Mouse (Mus musculus): ENCODE data around the gene C1rb.
A peak's percentile ranks its signal among the peaks of the same experiment; 100 is the strongest.
"Not testable (repeated sequence)": the region's sequence is repeated elsewhere in the genome, so short reads cannot be mapped to it uniquely, and the experiment has no call there.

C1rb gene

DNA sequence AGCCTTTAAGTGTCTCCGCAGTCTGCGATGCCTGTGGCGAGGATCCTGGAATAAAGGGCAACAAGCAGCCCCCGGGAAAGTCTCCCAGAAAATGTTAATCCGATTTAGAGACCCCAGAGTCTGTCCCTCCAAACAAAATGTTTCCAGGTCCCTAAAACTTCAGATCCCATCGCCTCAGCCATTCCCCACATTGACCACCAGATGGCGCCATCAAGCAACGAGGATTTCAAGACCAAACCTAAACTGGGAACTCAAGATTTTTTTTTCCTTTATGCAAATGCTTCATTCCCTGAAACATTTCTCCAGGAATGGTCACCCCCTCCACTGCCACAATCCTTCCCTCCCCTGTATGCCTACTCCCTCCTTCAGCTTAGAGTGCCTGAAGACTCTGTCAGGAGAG is at the start of gene C1rb:
Gene C1rb, plus strand, starts transcription at position 269 of the 400 bp plus-strand sequence.
- peak; percentile 38 for DNase-seq

DNA sequence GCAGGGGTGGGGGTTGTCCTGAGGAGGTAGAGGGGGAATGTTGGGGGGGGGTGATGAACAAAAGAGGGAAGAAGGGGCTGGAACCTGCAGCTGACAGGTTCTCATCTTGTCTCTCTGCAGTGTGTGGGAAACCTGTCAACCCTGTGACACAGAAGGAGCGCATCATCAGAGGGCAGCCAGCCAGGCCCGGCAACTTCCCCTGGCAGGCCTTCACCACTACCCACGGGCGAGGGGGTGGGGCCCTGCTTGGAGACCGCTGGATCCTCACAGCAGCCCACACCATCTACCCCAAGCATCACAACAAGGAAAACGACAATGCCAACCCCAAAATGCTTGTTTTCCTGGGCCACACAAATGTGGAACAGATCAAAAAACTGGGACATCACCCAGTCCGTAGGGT is 48.0 kb upstream of the C1rb start:
- peak; percentile 78 for DNase-seq

DNA sequence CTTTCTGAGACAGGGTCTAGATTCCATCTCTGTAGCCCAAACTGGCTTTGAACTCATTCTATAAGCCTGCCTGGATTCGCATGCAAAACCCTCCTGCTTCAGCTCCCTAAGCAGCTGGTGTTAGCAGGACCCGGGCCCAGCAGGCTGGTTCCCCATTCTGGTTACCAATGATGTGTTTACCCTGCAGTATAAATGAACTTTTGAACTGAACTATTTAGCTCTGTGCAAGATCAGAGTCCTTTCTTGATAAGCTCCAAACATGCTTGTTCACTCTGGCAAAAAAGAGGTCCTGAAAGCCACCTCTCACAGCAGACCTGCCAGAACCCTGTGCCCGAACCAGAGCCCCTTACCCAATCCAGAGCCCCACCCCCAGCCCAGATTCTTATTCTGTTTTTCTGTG is 42.2 kb upstream of the C1rb start:
- DNase-seq = no peak

DNA sequence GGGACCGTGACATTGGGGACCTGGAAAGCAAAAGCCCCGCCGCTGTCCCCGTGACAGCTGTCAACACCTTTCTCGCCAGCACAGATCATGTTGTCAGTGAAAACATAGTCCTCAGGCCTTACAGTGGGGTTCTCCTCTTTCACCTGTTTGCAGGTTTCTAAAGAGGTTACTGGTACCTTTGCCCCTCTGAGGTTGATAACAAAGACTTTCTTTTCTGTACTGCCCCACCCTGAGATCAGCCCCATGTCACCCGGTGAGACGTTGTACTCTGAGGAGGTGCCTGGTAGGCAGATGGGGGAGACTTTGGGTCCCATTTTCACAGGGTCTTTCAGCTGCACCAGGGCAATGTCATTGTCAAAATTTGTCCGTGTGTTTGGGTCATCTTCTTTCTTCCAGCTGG is 39.0 kb upstream of the C1rb start:
- DNase-seq = no peak

DNA sequence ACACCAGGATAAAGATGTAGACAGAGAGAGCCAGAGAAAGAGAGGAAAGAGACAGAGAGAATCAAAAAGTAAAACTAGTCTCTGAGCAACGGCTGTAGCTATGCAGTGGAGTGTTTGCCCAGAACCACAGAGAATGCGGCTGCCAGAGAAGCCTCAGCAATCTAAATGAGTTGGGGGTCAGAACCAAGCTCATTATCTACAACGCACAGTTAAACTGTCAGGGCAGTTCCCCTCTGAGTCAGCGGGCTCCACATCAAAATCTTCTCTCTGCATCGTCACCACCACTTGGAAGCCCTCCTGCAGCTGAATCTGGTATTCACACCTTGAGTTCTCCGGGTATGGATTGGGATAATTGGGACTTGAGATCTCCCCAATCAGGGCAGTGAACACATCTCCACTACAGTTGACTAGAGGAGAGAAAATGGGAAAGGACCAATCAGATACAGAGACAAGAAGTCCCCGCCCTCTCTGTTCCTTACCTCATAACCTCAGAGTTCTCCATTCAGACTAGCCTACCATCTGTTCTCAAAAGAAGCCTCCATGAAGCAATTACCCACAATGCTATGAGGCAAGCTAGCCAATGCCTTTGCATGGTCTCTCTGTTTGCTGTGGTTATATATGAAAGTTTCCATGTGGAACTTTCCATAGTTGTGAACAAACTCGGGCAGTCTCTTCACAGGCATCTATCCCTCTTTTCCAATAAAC is 33.8 kb upstream of the C1rb start:
- not testable (repeated sequence) for DNase-seq

DNA sequence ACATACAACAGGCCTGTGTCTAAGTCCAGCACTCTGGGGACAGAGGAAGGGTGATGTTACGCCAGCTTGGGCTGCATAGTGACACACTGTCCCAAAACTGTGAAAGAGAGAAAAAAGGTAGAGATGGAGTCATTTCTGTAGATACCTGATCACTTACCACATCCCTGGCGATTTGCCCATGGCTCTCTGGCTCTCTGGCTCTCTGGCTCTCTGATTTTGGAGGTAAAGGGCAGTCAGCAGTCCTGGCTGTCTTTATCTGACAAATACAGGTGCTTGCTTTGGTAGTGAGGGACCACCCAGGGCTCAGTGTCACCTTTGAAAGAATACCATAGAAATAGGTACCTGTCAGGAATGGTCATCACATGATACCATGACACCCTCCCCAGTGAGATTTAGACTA is 28.9 kb upstream of the C1rb start:
- DNase-seq = not testable (repeated sequence)

DNA sequence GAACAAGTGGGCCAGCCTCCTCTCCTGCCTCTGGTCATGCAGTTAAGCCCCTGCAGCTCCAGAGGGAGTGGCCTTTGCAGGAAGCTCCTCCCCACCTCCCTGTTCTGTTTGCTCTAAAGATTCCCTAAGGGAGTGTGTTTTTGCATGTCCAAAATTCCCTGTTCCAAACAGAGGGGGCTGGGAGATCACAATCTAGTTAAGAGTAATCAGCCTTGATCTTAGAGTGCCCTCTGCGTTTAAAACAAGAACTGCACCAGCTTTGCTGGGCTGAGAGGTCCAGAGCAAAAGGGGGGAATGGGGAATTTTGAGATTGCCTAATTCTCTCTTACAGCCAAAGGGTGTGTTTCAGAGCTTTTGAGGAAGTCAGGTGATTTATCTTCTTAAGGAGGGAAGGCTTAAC is 27.8 kb upstream of the C1rb start, which contains the start of gene C1s1:
Gene C1s1, minus strand, starts transcription at position 76 of the 400 bp plus-strand sequence.
- DNase-seq = peak; percentile 51

DNA sequence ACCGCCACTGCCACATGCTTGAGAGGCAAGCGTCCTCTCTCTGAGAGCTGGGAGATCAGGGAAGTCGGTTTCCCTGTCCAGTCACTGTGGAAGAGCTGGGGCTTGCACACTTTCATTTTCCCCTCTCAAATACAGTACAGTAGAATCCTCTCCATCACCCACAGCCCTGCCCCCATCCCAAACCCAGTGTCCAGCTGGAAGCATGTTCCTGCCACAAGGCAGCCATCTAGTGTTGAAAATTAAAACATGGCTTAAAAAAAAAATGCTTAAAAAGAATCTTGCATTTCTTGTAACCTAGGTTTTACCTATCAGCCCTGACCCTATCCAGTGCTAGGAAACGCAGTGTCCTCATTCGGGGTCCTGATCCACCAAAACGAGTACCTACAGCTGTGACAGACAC is 25.6 kb upstream of the C1rb start:
- no peak for DNase-seq

DNA sequence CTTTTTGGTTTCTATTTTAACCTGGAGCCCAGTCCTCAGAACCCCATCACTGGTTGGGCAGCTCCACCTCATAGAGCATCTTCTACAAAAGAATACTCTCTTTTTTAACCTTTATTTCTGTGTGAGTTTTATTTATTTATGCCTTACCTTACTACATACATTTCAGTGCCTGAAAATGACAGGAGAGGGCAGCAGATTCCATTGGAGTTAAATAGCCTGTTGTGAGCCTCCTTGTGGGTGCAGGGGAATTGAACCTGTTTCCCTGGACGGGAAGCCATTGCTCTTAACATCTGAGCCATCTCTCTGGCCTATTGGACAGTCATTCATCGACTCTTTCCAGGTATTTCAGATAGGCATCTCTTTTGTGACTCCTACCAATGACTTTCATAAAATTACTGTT is 24.7 kb upstream of the C1rb start:
- DNase-seq = no peak

DNA sequence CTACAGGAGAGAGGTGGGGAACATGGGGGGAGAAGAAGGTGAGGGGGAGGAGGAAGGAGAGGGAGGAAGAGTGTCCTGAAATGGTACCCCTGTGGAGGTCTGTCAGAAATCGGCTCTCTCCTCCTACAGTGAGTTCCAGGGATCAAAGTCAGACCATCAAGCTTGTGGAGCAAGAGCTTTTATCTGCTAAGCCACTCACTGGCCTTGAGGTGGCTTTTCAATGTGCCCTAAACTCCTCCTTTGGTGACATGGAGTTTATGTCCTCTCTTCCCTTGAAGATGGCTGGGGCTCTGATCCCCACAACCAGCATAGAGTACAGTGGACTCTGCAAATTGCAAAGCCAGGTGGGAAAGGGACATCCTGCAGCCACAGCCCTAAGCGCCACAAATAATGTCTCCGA is 22.1 kb upstream of the C1rb start:
- not testable (repeated sequence) for DNase-seq

DNA sequence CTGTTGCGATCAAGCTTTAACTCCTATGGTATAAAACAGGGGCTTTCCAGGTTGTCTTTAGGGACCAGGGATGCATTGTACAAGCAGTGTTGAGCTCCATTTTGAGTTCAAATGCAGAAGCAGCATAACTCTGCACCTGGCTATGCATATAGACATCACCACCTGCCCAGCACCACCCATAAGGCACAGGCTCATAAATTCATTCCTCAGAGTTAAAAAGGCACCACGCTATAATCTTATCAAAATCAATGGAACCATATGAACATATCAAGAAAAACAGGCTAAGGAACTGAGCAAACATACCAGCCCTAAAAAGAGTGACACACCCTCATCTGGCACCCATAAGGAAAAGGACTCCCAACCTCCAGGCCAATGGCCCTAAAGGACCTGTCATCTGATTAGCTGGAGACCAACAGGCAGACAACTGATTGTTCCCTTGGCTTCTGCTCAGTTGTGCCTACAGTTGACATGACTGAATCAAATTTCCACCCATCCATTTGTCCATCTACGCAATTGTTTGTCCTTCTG is 21.0 kb upstream of the C1rb start:
- no peak for DNase-seq

DNA sequence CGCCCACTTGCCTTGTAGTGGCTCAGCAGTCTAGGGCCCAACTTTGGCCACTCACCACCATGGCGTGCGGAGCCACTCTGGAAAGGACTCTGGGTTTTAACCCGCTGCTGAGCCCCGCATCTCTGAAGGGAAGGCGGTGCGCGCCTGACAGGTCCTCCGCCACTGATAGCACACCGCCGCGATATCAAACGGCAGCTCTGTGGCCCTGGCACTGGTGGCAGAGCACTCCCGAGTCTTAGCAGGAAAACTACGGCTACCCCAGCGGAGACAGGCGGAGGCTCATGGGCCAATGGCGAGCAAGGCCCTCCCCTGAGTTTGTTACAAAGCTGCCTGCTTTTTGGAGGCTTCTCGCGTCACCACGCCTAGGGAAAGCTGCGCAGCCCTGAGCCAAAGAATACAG is 17.3 kb upstream of the C1rb start:
- no peak for DNase-seq

DNA sequence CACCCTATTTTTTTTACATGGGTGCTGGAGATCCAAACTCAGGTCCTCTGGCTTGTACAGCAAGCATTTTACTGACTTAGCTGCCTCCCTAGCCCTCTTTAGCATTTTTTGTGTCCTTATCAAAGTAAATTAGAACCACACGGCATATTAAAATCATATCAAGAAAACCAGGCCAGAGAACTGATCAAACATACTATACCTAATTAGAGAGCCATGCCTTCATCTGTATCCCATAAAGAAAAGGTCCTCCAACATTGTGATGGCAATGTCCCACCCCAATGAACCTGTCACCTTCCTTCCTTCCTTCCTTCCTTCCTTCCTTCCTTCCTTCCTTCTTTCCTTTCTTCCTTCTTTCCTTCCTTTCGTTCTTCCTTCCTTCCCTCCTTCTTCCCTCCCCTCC is 14.1 kb upstream of the C1rb start:
- not testable (repeated sequence) for DNase-seq

DNA sequence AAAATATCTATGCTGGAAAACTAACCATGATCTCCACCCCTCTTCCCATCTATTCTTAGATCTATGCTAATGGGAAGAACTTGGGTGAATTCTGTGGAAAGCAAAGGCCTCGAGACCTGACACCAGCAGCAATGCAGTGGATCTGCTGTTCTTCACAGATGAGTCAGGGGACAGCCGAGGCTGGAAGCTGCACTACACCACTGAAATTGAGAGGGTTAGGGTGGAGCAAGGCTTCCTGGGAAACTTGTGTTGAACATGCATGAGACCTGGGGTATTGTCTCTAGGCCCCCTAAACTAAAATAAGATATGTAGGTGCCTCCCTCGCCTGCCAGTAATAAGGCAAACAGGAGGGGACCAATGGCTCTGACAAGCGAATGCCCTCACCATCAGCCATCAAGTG is 8.9 kb upstream of the C1rb start:
- DNase-seq = not testable (repeated sequence)

DNA sequence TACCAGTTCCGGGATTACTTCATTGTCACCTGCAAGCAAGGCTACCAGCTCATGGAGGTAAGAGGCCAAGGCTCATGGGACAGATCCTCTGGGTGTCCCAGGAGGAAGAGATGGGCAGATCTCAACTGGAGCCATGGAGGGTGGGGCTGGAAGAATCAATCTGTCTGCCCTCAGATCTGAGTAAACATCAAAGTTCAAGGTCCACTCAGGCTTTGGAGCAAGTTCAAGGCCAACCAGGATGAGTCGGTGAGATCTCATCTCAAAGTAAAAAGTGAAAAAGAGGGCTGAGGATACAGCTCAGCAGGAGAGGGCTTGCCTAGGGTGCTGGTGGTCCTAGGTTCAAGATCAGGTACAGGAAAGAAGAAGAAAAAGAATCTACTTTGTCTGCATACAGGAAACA is 8.5 kb upstream of the C1rb start:
- DNase-seq = not testable (repeated sequence)

DNA sequence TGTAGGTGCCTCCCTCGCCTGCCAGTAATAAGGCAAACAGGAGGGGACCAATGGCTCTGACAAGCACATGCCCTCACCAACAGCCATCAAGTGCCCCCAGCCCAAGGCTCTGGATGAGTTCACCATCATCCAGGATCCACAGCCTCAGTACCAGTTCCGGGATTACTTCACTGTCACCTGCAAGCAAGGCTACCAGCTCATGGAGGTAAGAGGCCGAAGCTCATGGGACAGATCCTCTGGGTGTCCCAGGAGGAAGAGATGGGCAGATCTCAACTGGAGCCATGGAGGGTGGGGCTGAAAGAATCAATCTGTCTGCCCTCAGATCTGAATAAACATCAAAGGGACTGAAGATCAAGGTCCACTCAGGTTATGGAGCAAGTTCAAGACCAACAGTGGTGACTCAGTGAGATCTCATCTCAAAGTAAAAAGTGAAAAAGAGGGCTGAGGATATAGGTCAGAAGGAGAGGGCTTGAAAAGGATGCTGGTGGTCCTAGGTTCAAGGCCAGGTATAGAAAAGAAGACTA is 5.1 kb downstream of the C1rb start:
- not testable (repeated sequence) for DNase-seq

DNA sequence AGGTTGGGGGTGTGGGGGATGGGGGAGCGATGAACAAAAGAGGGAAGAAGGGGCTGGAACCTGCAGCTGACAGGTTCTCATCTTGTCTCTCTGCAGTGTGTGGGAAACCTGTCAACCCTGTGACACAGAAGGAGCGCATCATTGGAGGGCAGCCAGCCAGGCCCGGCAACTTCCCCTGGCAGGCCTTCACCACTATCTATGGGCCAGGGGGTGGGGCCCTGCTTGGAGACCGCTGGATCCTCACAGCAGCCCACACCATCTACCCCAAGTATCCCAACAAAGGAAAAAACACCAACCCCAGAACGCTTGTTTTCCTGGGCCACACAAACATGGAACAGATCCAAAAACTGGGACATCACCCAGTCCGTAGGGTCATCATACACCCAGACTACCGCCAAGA is 10.1 kb downstream of the C1rb start:
- not testable (repeated sequence) for DNase-seq

DNA sequence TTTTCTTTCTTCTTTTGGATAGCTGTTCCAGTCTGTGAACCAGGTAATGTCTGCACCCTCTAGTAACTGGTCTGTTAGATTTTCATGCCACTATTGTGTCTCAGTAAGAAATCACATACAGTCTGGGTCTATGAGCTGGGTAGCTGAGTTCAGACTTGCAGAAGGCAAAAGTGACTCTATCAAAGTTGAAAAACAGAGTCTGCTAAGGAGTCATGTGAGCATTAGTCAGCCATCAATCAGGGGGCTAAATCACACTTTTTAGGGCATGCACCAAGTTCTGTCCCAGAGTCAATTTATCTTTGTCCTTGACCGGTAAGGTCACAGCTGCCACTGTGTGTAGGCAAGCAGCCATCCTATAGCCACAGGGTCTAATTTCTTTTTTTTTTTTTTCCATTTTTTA is 12.1 kb downstream of the C1rb start:
- DNase-seq = no peak

DNA sequence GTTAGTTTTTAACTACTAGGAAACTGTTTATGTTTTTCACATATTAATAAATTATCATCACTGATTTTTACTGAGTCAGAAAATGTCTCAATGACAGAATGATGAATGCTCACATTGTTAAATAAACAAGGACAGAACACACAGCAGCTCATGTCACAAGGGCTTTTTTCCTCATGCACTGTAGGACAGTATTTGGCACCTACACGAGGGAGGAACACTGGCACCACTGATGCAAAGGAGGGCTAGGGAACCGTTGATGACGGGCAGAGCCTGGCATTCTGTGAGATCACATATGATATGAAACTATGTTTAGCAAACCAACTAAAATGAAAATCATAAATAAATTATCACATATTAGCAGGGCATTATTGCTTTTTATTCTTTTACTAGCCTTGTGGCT is 14.8 kb downstream of the C1rb start:
- no peak for DNase-seq

DNA sequence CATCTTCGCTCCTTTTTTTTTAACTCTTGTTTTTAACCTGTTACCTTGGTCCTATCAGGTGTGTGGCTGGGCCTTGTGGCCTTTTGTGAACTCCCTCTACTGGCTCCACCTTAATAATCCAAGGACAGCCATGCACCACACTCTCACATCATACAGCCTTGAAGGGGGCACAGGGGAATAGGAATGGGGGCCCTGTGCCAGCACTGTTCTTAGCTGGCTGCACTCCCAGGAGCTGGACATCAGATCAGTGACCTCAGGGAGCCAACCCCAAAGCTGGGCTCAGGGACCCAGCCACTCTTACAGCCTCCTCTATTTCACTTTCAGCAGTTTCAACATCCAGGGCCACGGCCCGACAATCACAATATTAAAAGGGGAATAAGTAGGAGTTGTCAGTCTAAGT is 15.7 kb downstream of the C1rb start:
- DNase-seq = no peak

DNA sequence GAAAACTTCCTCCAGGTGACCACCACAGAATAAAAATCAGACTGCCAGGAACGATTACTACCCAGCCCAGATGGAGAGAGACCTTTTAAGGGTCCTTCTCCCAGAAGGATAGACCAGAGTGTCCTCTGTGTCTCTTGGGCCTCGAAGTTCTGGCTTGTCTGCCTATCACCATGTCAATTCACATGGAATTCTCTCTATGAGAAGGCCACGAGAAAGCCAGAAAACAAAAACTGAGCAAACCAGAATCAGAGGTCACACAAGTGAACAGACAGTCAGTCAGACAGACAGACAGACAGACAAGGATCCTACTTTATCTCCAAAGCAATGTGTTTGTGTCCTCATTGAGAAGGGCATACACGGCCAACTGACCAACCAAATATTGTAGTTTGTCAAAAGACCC is 16.2 kb downstream of the C1rb start:
- DNase-seq = no peak

DNA sequence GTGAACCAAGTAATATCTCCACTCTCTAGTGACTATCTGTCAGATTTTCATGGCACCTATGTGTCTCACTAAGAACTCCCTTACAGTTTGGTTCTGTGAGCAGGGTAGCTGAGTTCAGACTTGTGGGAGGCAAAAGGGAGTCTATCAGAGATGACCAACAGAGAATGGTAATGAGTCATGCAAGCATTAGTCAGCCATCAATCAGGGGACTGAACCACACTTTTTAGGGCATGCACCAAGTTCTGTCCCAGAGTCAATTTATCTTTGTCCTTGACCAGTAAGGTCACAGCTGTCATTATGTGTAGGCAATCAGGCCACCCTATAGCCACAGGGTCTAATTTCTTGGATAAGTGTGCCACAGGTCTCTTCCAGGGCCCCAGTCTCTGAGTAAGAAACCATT is 18.7 kb downstream of the C1rb start:
- DNase-seq = no peak

DNA sequence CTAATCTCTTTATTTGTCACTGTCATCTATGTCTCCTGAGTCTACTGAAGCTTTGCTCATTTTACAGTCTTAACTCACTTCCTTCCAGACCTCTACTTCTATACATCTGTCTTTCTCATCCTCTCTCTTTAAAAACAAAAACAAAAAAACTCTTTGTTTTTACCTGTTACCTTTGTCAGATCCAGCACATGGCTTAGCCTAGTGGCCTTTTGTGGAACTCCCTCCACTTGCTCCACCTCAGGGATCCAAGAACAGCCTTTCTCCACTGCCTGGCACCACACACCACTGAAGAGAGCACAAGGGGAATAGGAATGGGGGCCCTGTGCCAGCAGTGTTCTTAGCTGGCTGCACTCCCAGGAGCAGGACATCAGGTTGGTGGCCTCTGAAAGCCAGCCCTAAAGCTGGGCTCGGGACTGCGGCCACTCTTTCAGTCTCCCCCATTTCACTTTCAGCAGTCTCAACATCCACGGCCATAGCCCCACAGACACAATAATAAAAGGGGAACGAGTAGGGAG is 22.1 kb downstream of the C1rb start:
- DNase-seq = no peak

DNA sequence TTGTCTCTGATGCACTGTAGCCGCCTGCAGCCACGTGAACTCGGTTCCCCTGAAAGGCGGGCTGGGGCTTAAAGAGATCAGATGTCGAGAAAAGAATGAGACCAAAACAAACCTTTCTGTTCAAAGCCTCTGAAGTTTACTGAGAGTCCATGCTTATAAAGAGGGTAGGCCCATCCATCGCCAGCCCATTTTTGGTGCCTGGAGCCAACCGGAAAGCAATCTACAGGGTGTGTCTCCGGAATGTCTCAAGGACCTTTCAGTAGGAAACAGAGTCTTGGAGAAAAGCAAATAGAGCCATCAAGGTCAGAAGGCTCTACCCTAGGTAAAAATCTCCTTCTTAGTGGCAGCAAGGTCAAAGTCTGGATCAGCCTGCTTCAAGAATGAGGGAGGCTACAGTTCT is 23.0 kb downstream of the C1rb start:
- no peak for DNase-seq

DNA sequence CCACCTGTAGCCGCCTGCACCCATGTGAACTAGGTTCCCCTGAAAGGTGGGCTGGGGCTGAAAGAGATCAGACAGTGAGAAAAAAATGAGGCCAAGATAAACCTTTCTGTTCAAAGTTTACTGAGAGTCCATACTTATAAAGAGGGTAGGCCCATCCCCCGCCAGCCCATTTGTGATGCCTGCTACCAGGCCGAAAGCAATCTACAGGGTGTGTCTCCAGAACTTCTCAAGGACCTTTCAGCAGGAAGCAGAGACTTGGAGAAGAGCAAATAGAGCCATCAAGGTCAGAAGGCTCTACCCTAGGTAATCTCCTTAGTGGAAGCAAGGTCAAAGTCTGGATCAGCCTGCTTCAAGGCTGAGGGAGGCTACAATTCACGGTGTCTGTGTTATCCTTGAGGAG is 31.9 kb downstream of the C1rb start:
- no peak for DNase-seq
